Mouse (Mus musculus) kidney, adult 2 months (tissue): Measurements from ENCODE around the gene Eif3c. TPM values are rescaled to one million over a fixed set of nuclear protein-coding genes. Genes with fewer than 3 reads are reported as not detected.

Source experiments
- DNase-seq: peaks from one replicate; pipeline ENCODE4 v3.0.0; 2021
- H3K27ac ChIP-seq: fragments of 200-500 bp; 2 replicates; pipeline ENCODE4 v1.5.1; 2012; ENCODE audit warnings: low read depth, low read length, control low read depth, inconsistent platforms; ENCODE audit not compliant: insufficient read depth
- H3K27me3 ChIP-seq: fragments of 200-500 bp; replicated peaks from 2 replicates; pipeline ENCODE4 v1.6.1; 2012; ENCODE audit warnings: mild to moderate bottlenecking, moderate library complexity, low read length, inconsistent platforms; ENCODE audit not compliant: control insufficient read depth, insufficient read depth
- H3K36me3 ChIP-seq: fragments of 200-500 bp; 2 replicates; pipeline ENCODE4 v1.6.1; 2012; ENCODE audit warnings: mild to moderate bottlenecking, moderate library complexity, low read length, inconsistent platforms; ENCODE audit not compliant: control insufficient read depth, insufficient read depth
- H3K4me1 ChIP-seq: fragments of 200-500 bp; 2 replicates; pipeline ENCODE4 v1.6.1; 2011; ENCODE audit warnings: low read length; ENCODE audit not compliant: control insufficient read depth, insufficient read depth
- H3K4me3 ChIP-seq: fragments of 200-500 bp; 2 replicates; pipeline ENCODE4 v1.5.1; 2011; ENCODE audit warnings: mild to moderate bottlenecking, low read depth, low read length, control low read depth; ENCODE audit not compliant: insufficient read depth
- CTCF ChIP-seq: fragments of 200-500 bp; conservative IDR thresholded peaks from 2 replicates; pipeline ENCODE4 v1.5.1; 2011; ENCODE audit warnings: low read depth, mild to moderate bottlenecking, control low read depth, low read length, moderate library complexity, mixed read lengths; ENCODE audit not compliant: insufficient read depth, insufficient read length
- POLR2A ChIP-seq: fragments of 200-500 bp; IDR thresholded peaks from one replicate; pipeline ENCODE4 v1.6.1; 2011; ENCODE audit warnings: low read depth, low read length, control low read depth
- WGBS: fragments of 180-500 bp; shearing (Covaris S2); methylation state at CpG from one replicate; pipeline ENCODE4 v1.1.7; 2018; 5-methylcytosine and 5-hydroxymethylcytosine counted together
- polyA plus RNA-seq: library from polyadenylated mRNA; depleted of rRNA; stranded (reverse); fragments of >200 nt; gene quantifications from 2 replicates; pipeline ENCODE4 v1.2.3, GENCODE M21; 2012

The Eif3c gene
- polyA plus RNA-seq, 1 experiment, result 105 TPM

- no peak for TF ChIP-seq CTCF
- TF ChIP-seq POLR2A, result no peak
- Histone ChIP-seq H3K27me3 (no peaks in the 10 kb centered on the region), H3K27ac (peak overlapping the region; percentile 98), H3K36me3 (no peaks in the 10 kb centered on the region), H3K4me1 (no peaks in the 10 kb centered on the region), H3K4me3 (peak overlapping the region; percentile 75)
- WGBS, result under 1% methylated on average over 22 of the region's 22 CpGs
- DNase-seq, result peak; percentile 95
Measured at GRCm38 (mm10) chr7:126583251-126583709, 17.1 kb upstream of the Eif3c start.

- H3K36me3 ChIP-seq, result no peaks in the 10 kb centered on the region
- H3K4me1 ChIP-seq, result no peaks in the 10 kb centered on the region
- WGBS, result 2% methylated on average over 20 of the region's 20 CpGs
- DNase-seq, result no peak
- H3K27ac ChIP-seq, result peak overlapping the region; percentile 74; the same call in 1 of the 2 replicates
- no peaks in the 10 kb centered on the region for H3K27me3 ChIP-seq
- TF ChIP-seq CTCF (no peak), POLR2A (no peak)
- H3K4me3 ChIP-seq, result peak overlapping the region; percentile 75
Measured at GRCm38 (mm10) chr7:126582759-126583158, 16.5 kb upstream of the Eif3c start.

GRCm38 (mm10) chr7:126581661-126582060, 15.4 kb upstream of the Eif3c start:
- TF ChIP-seq CTCF (no peak), POLR2A (no peak)
- H3K4me1 ChIP-seq, result no peaks in the 10 kb centered on the region
- H3K27me3 ChIP-seq, result no peaks in the 10 kb centered on the region
- 85% methylated on average over 6 of the region's 6 CpGs for WGBS
- no peak overlapping the region; the same call in 1 of the 2 replicates for H3K27ac ChIP-seq
- DNase-seq, result no peak
- H3K36me3 ChIP-seq, result no peaks in the 10 kb centered on the region
- no peak overlapping the region for H3K4me3 ChIP-seq

- 47% methylated on average over 8 of the region's 8 CpGs for WGBS
Measured at GRCm38 (mm10) chr7:126579172-126579571, 13.0 kb upstream of the Eif3c start.

GRCm38 (mm10) chr7:126576946-126577345, 10.7 kb upstream of the Eif3c start:
- DNase-seq, result peak; percentile 69

More at GRCm38 (mm10) chr7:126579172-126579571, 13.0 kb upstream of the Eif3c start:
- peak; percentile 77 for DNase-seq
- Histone ChIP-seq H3K4me1 (no peaks in the 10 kb centered on the region), H3K27me3 (no peaks in the 10 kb centered on the region), H3K4me3 (no peak overlapping the region), H3K27ac (peak overlapping the region; percentile 47), H3K36me3 (no peaks in the 10 kb centered on the region)
- peak; percentile 74 for TF ChIP-seq CTCF
- no peak for TF ChIP-seq POLR2A

GRCm38 (mm10) chr7:126565693-126566092, 518 bp downstream of the Eif3c start:
- under 1% methylated on average over 28 of the region's 28 CpGs for WGBS
- peaks cover 3% of the 10 kb centered on the region; the same call in 1 of the 2 replicates for H3K4me1 ChIP-seq
- H3K27me3 ChIP-seq, result no peaks in the 10 kb centered on the region
- TF ChIP-seq POLR2A (no peak), CTCF (no peak)
- peaks cover 6% of the 10 kb centered on the region for H3K36me3 ChIP-seq
- peak overlapping the region; percentile 63; the same call in 1 of the 2 replicates for H3K27ac ChIP-seq
- peak; percentile 42 for DNase-seq
- peak overlapping the region; percentile 97 for H3K4me3 ChIP-seq

More at GRCm38 (mm10) chr7:126576946-126577345, 10.7 kb upstream of the Eif3c start:
- no peak overlapping the region for H3K27ac ChIP-seq
- H3K4me3 ChIP-seq, result no peak overlapping the region
- no peaks in the 10 kb centered on the region for H3K27me3 ChIP-seq
- no peak for TF ChIP-seq POLR2A
- TF ChIP-seq CTCF, result peak; percentile 63
- 59% methylated on average over 8 of the region's 8 CpGs for WGBS
- H3K36me3 ChIP-seq, result no peaks in the 10 kb centered on the region
- H3K4me1 ChIP-seq, result no peaks in the 10 kb centered on the region

DNA sequence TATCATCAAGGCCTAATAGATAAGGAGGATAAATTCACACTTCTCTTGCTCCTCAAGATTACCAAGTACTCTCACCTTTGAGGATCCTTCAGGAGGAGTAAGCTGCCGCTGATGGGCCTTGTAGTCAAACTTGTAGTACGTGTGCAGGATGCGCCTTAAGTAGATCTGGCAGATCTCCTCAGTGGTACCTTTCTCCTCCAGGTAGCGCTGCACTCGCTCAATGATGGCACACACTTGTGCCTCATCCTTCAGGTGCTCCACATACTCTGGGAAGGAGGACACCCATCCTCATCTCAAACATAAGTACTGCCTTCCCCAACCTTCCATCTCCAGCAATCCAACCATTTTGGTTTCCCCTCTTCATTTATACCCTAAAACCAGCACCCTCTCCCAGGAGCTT, 9.6 kb downstream of the Eif3c start:
- WGBS, result 98% methylated on average over 5 of the region's 5 CpGs
- Histone ChIP-seq H3K36me3 (peaks cover 27% of the 10 kb centered on the region), H3K27me3 (no peaks in the 10 kb centered on the region), H3K27ac (no peak overlapping the region), H3K4me1 (no peaks in the 10 kb centered on the region), H3K4me3 (no peak overlapping the region)
- DNase-seq, result no peak
- TF ChIP-seq POLR2A (no peak), CTCF (no peak)

- Histone ChIP-seq H3K4me3 (no peak overlapping the region), H3K27ac (no peak overlapping the region), H3K27me3 (no peaks in the 10 kb centered on the region), H3K4me1 (no peaks in the 10 kb centered on the region), H3K36me3 (peaks cover 28% of the 10 kb centered on the region)
- WGBS, result 96% methylated on average over 1 of the region's 1 CpGs
- DNase-seq, result no peak
- TF ChIP-seq POLR2A (no peak), CTCF (no peak)
Measured at GRCm38 (mm10) chr7:126554796-126555195, 11.4 kb downstream of the Eif3c start.
